Mouse (Mus musculus) spleen, adult 2 months (tissue): ENCODE data around the gene Scap. TPM values are rescaled to one million over a fixed set of nuclear protein-coding genes. Genes with fewer than 3 reads are reported as not detected.
A peak's percentile ranks its signal among the peaks of the same experiment; 100 is the strongest.
"Not testable (repeated sequence)": the region's sequence is repeated elsewhere in the genome, so short reads cannot be mapped to it uniquely, and the experiment has no call there.

Experiments used
- DNase-seq, 2 experiments: peaks; one replicate each; pipeline versions ENCODE4 v3.0.0 to v3.0.0-alpha.2; 2012 to 2021; ENCODE audit warnings: low spot score in 2 of 2, low read depth in 1 of 2
- H3K27ac ChIP-seq: fragments of 200-500 bp; 2 replicates; pipeline ENCODE4 v1.5.1; 2012; ENCODE audit warnings: low read length, inconsistent platforms; ENCODE audit not compliant: insufficient read depth
- H3K27me3 ChIP-seq: fragments of 200-500 bp; 2 replicates; pipeline ENCODE4 v1.6.1; 2012; ENCODE audit warnings: mild to moderate bottlenecking, moderate library complexity, low read length, inconsistent platforms; ENCODE audit not compliant: control insufficient read depth, insufficient read depth
- H3K36me3 ChIP-seq: fragments of 200-500 bp; 2 replicates; pipeline ENCODE4 v1.6.1; 2012; ENCODE audit warnings: mild to moderate bottlenecking, low read length, inconsistent platforms; ENCODE audit not compliant: control insufficient read depth, insufficient read depth
- H3K4me1 ChIP-seq: fragments of 200-500 bp; 2 replicates; pipeline ENCODE4 v1.6.1; 2011; ENCODE audit warnings: inconsistent platforms; ENCODE audit not compliant: control insufficient read depth, insufficient read depth, insufficient read length
- H3K4me3 ChIP-seq: fragments of 200-500 bp; 2 replicates; pipeline ENCODE4 v1.5.1; 2011; ENCODE audit warnings: mild to moderate bottlenecking, inconsistent platforms; ENCODE audit not compliant: insufficient read depth, insufficient read length; ENCODE audit errors: extremely low read depth
- CTCF ChIP-seq: fragments of 200-500 bp; IDR thresholded peaks from 2 replicates; pipeline ENCODE4 v1.5.1; 2011; ENCODE audit warnings: mild to moderate bottlenecking, inconsistent platforms; ENCODE audit not compliant: insufficient read depth, insufficient read length, insufficient replicate concordance; ENCODE audit errors: extremely low read depth
- POLR2A ChIP-seq: fragments of 200-500 bp; IDR thresholded peaks from 2 replicates; pipeline ENCODE4 v1.6.1; 2011; ENCODE audit warnings: low read depth, low read length, inconsistent platforms
- WGBS: fragments of 180-500 bp; shearing (Covaris S2); methylation state at CpG from one replicate; pipeline ENCODE4 v1.1.7; 2018; 5-methylcytosine and 5-hydroxymethylcytosine counted together
- polyA plus RNA-seq: library from polyadenylated mRNA; depleted of rRNA; stranded (reverse); fragments of >200 nt; gene quantifications from 2 replicates; pipeline ENCODE4 v1.2.3, GENCODE M21; 2012

Gene Scap
- polyA plus RNA-seq, 1 experiment = 40.4 TPM

GRCm38 (mm10) chr9:110400650-110401049 lies 67.6 kb downstream of the Scap start:
- no peak overlapping the region for H3K4me3 ChIP-seq
- no peaks in the 10 kb centered on the region for H3K4me1 ChIP-seq
- no peaks in the 10 kb centered on the region for H3K27me3 ChIP-seq
- H3K36me3 ChIP-seq = peaks cover 1% of the 10 kb centered on the region; the same call in 1 of the 2 replicates
- DNase-seq = no peak
- TF ChIP-seq CTCF = no peak
- TF ChIP-seq POLR2A = no peak
- H3K27ac ChIP-seq = no peak overlapping the region
- WGBS = 86% methylated on average over 5 of the region's 5 CpGs

GRCm38 (mm10) chr9:110402731-110403130 lies 69.6 kb downstream of the Scap start:
- 96% methylated on average over 2 of the region's 2 CpGs for WGBS
- no peak for DNase-seq
- H3K27ac ChIP-seq = no peak overlapping the region
- no peaks in the 10 kb centered on the region for H3K36me3 ChIP-seq
- H3K27me3 ChIP-seq = no peaks in the 10 kb centered on the region
- peaks cover 5% of the 10 kb centered on the region; the same call in 1 of the 2 replicates for H3K4me1 ChIP-seq
- no peak overlapping the region for H3K4me3 ChIP-seq
- no peak for TF ChIP-seq POLR2A
- TF ChIP-seq CTCF = no peak

- not testable (repeated sequence) for H3K36me3 ChIP-seq, H3K4me1 ChIP-seq, H3K4me3 ChIP-seq, H3K27me3 ChIP-seq, H3K27ac ChIP-seq, DNase-seq
- WGBS = 86% methylated on average over 4 of the region's 4 CpGs
Observed at GRCm38 (mm10) chr9:110403240-110403639, 70.2 kb downstream of the Scap start.

- under 1% methylated on average over 41 of the region's 41 CpGs for WGBS
- Histone ChIP-seq H3K27ac (peak overlapping the region; percentile 50), H3K36me3 (no peaks in the 10 kb centered on the region), H3K4me1 (peaks cover 8% of the 10 kb centered on the region; the same call in 1 of the 2 replicates), H3K4me3 (peak overlapping the region; percentile 74), H3K27me3 (no peaks in the 10 kb centered on the region)
- DNase-seq = no peak
- TF ChIP-seq CTCF = no peak
- TF ChIP-seq POLR2A = no peak
Observed at GRCm38 (mm10) chr9:110407311-110408098, 74.4 kb downstream of the Scap start.

GRCm38 (mm10) chr9:110408099-110408773 lies 75.1 kb downstream of the Scap start, which contains the start of gene Ptpn23:
Gene Ptpn23, minus strand, starts transcription at chr9:110408213.
- Histone ChIP-seq H3K27me3 (no peaks in the 10 kb centered on the region), H3K27ac (peak within 1 kb of the TSS; percentile 55), H3K4me3 (peak within 1 kb of the TSS; percentile 74), H3K4me1 (peaks cover 8% of the 10 kb centered on the region; the same call in 1 of the 2 replicates), H3K36me3 (no peaks in the 10 kb centered on the region)
- TF ChIP-seq CTCF = no peak
- TF ChIP-seq POLR2A = peak; percentile 32; the same call in 1 of the 2 replicates
- WGBS = 1% methylated on average over 39 of the region's 39 CpGs
- peak; percentile 90 to 93 for DNase-seq

GRCm38 (mm10) chr9:110410908-110411887 lies 78.1 kb downstream of the Scap start:
- 38% methylated on average over 6 of the region's 6 CpGs for WGBS
- TF ChIP-seq CTCF (peak; percentile 86; the same call in 1 of the 2 replicates), POLR2A (no peak)
- Histone ChIP-seq H3K4me1 (peaks cover 8% of the 10 kb centered on the region; the same call in 1 of the 2 replicates), H3K27me3 (no peaks in the 10 kb centered on the region), H3K27ac (no peak overlapping the region), H3K4me3 (no peak overlapping the region), H3K36me3 (no peaks in the 10 kb centered on the region)
- peak; percentile 70 to 86 for DNase-seq
